Mouse (Mus musculus): ENCODE data around the gene Gm4303. TPM values are rescaled to one million over a fixed set of nuclear protein-coding genes. Genes with fewer than 3 reads are reported as not detected.
"Not testable (repeated sequence)": the region's sequence is repeated elsewhere in the genome, so short reads cannot be mapped to it uniquely, and the experiment has no call there.

Gm4303 gene
- not detected for polyA plus RNA-seq (2017; shearing (Covaris generic))

DNA sequence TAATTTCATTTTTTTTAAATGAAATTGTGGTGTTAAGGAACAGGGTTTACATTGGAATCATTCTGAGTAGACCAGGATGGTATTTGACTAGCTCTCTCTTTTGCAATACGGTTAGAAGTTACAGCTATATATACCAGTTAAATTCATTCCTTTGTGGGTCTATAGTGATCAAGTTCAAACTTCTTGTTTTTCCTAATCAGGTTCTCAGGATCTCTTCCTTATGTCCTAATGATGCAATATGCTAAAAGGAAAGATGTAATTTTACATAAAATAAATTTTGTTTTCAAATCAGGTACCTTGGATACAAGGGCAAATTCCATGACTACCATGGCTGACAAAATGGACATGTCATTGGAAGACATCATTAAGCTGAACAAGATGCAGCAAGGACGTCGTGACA is at the start of gene Gm4303:
TSS of gene Gm4303 (plus strand) at position 301 of the 400 bp plus-strand sequence.
- ATAC-seq, result not testable (repeated sequence)

DNA sequence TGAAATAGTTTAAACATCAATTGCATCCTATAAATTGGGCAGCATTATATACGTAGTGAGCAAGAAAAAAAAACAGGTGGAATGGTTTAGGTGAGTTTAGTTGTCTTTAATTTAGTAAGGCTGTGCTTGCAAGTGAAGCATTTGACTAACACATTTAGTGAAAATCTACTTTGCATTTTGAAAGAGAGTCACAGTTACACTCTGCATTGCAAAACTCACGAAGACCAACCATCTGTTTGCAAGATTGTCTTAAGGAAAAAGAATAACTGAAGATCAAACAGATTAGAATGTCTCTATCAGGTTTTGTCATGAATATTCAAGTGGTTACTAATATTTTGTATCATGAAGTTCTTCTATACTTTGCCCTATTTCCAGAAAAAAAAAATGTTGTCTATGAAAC is 49.7 kb upstream of the Gm4303 start:
- ATAC-seq, result no peak

DNA sequence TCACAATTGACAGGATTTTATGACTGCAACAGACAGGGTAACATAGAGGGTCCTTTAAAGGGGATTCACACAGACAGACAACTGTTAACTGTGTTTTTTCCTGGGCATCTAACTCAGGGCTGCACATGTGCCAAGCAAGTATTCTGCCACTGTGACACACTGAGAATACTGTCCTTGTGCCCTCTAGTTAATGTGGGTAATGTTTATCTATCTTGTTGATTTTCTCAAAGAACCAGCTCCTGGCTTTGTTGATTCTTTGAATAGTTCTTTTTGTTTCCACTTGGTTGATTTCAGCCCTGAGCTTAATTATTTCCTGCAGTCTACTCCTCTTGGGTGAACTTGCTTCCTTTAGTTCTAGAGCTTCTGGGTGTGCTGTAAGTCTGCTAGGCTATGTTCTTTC is 45.7 kb upstream of the Gm4303 start:
- ATAC-seq, result not testable (repeated sequence)

DNA sequence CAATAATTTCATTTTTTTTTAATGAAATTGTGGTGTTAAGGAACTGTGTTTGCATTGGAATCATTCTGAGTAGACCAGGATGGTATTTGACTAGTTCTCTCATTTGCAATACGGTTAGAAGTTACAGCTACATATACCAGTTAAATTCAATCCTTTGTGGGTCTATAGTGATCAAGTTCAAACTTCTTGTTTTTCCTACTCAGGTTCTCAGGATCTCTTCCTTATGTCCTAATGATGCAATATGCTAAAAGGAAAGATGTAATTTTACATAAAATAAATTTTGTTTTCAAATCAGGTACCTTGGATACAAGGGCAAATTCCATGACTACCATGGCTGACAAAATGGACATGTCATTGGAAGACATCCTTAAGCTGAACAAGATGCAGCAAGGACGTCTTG is 10.4 kb upstream of the Gm4303 start, which contains the start of gene Gm4301:
TSS of gene Gm4301 (plus strand) at position 301 of the 400 bp plus-strand sequence.
- ATAC-seq, result not testable (repeated sequence)

DNA sequence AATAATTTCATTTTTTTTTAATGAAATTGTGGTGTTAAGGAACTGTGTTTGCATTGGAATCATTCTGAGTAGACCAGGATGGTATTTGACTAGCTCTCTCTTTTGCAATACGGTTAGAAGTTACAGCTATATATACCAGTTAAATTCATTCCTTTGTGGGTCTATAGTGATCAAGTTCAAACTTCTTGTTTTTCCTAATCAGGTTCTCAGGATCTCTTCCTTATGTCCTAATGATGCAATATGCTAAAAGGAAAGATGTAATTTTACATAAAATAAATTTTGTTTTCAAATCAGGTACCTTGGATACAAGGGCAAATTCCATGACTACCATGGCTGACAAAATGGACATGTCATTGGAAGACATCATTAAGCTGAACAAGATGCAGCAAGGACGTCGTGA is 5.2 kb upstream of the Gm4303 start, which contains the start of gene Gm4302:
TSS of gene Gm4302 (plus strand) at position 301 of the 400 bp plus-strand sequence.
- ATAC-seq, result not testable (repeated sequence)

DNA sequence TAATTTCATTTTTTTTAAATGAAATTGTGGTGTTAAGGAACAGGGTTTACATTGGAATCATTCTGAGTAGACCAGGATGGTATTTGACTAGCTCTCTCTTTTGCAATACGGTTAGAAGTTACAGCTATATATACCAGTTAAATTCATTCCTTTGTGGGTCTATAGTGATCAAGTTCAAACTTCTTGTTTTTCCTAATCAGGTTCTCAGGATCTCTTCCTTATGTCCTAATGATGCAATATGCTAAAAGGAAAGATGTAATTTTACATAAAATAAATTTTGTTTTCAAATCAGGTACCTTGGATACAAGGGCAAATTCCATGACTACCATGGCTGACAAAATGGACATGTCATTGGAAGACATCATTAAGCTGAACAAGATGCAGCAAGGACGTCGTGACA is 5.0 kb downstream of the Gm4303 start, which contains the start of gene Gm4305:
TSS of gene Gm4305 (plus strand) at position 301 of the 400 bp plus-strand sequence.
- not testable (repeated sequence) for ATAC-seq

DNA sequence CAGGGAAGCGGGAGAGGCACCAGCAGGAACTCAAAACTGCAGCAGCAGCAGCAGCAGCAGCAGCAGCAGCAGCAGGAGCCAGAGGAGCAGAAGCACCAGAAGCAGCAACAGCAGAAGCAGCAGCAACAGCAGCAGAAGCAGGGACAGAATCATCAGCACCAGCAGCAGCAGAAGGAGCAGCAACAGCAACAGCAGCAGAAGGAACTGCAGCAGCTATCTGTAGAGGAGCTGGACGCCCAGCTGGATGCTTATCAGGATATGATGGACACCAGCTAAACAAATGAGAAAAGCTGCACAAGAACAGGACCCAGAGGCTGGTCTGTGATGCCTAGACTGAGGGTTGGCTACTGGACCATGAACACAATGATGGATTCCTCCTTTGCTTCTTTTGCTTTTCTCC is 11.1 kb downstream of the Gm4303 start:
- ATAC-seq, result not testable (repeated sequence)

DNA sequence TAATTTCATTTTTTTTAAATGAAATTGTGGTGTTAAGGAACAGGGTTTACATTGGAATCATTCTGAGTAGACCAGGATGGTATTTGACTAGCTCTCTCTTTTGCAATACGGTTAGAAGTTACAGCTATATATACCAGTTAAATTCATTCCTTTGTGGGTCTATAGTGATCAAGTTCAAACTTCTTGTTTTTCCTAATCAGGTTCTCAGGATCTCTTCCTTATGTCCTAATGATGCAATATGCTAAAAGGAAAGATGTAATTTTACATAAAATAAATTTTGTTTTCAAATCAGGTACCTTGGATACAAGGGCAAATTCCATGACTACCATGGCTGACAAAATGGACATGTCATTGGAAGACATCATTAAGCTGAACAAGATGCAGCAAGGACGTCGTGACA is 15.3 kb downstream of the Gm4303 start, which contains the start of gene Gm4307:
TSS of gene Gm4307 (plus strand) at position 301 of the 400 bp plus-strand sequence.
- ATAC-seq, result not testable (repeated sequence)

DNA sequence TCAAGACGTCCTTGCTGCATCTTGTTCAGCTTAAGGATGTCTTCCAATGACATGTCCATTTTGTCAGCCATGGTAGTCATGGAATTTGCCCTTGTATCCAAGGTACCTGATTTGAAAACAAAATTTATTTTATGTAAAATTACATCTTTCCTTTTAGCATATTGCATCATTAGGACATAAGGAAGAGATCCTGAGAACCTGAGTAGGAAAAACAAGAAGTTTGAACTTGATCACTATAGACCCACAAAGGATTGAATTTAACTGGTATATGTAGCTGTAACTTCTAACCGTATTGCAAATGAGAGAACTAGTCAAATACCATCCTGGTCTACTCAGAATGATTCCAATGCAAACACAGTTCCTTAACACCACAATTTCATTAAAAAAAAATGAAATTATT is 36.7 kb downstream of the Gm4303 start, which contains the start of gene Gm4312:
TSS of gene Gm4312 (minus strand) at position 101 of the 400 bp plus-strand sequence.
- not testable (repeated sequence) for ATAC-seq

Other genes with a start within 250 kb of the Gm4303 start
- not detected for gene Gm4301, start 10.3 kb upstream of the Gm4303 start, polyA plus RNA-seq (2017; shearing (Covaris generic))
- not detected for gene Gm4302, start 5.1 kb upstream of the Gm4303 start, polyA plus RNA-seq (2017; shearing (Covaris generic))
- gene Gm4305, start 5.1 kb downstream of the Gm4303 start, polyA plus RNA-seq (2017; shearing (Covaris generic)), result not detected
- gene Gm4307, start 15.4 kb downstream of the Gm4303 start, polyA plus RNA-seq (2017; shearing (Covaris generic)), result not detected
- not detected for gene Gm4312, start 36.6 kb downstream of the Gm4303 start, polyA plus RNA-seq (2017; shearing (Covaris generic))
- 1 to 10 TPM; 1.2 to 4.0 TPM for gene Tmtc3, start 141.4 kb downstream of the Gm4303 start, polyA plus RNA-seq (2017; shearing (Covaris generic))
- 1 to 10 TPM; 3.9 to 7.2 TPM for gene Cep290, start 141.6 kb downstream of the Gm4303 start, polyA plus RNA-seq (2017; shearing (Covaris generic))
- 10 to 100 TPM; 11.3 to 14.5 TPM for gene 4930430F08Rik, start 244.5 kb downstream of the Gm4303 start, polyA plus RNA-seq (2017; shearing (Covaris generic))
- gene 1700017N19Rik, start 244.5 kb downstream of the Gm4303 start, polyA plus RNA-seq (2017; shearing (Covaris generic)), result not detected

Data from CD4-positive, CD25-positive, alpha-beta regulatory T cell, adult 4 months (primary cell).